Mouse (Mus musculus): ENCODE data around the gene Enpp1.

DNA sequence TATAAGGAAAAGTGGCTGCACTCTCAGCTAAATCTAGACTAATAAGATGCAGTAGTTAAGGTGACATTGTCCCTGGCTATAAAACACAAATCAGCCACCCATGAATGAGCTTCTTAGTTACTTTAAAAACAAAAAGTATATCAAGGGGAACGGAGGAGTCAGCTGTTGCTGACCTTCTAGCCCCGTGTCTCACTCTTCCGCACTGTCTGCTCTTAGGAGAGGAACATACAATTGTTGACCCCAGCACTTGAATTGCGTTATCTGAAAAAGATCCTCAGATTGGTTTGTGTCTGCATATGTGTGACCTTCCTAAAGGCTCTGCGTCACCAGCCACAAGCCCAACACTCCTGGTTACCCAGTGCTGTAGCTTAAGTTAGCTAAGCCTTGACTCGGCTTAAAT, 41.4 kb downstream of the Enpp1 start:
- TF ChIP-seq CTCF (IDR thresholded peaks at IDR 0.05; ENCODE audit: control insufficient read depth, insufficient read depth, low read length) = no peak
- no peak for TF ChIP-seq POLR2A (IDR thresholded peaks at IDR 0.05; ENCODE audit: borderline replicate concordance, control insufficient read depth, low read depth, low read length)
